Comparison of ENCODE assay signal across 10 mouse cellular contexts in genomic region chr11:43548657-43549435, GRCm38 (mm10). TPM values are rescaled to one million over a fixed set of nuclear protein-coding genes. Genes with fewer than 3 reads are reported as not detected.
DNase-seq lines count a peak whose midpoint lies in the region; ATAC-seq lines count a peak whose summit lies in the region.
"Had no signal": no experiment of that assay in that cellular context is flagged by ENCODE, and none has a peak within 500 bp of the region (broad histone marks: within the 10 kb centered on the region; RNA-seq: fewer than 3 reads in every experiment).

No protein-coding gene starts in this region.

- H3K27ac ChIP-seq in hindbrain, embryonic 15.5 days (replicated peaks): peak overlapping the region; percentile 44

- H3K9me3 ChIP-seq in hindbrain, embryonic 15.5 days: no peaks in the 10 kb centered on the region

- peak; percentile 23 to 26 for DNase-seq in heart, adult 18-20 months
- no peak for DNase-seq in heart, postnatal 4 days
- peak; percentile 32 for DNase-seq in brain, adult 2 months (ENCODE audit: low read depth, low spot score)
- peak; percentile 14 for DNase-seq in lung, postnatal 36 days
- no peak for DNase-seq in cerebellum, adult 8-10 months

- no peak for ATAC-seq in hindbrain, embryonic 15.5 days (ENCODE audit: low FRiP score, low read depth)
- ATAC-seq in erythroblast, adult 5-6 weeks (replicated peaks; ENCODE audit: low FRiP score, poor library complexity, severe bottlenecking): no peak
- ATAC-seq in CD4-positive, CD25-positive, alpha-beta regulatory T cell, adult 4 months: no peak

- H3K27me3 ChIP-seq in hindbrain, embryonic 15.5 days: no peaks in the 10 kb centered on the region

- no peak overlapping the region for H3K9ac ChIP-seq in hindbrain, embryonic 15.5 days

- no peaks in the 10 kb centered on the region for H3K36me3 ChIP-seq in hindbrain, embryonic 15.5 days

- no peak overlapping the region for H3K4me2 ChIP-seq in hindbrain, embryonic 15.5 days

- no peak overlapping the region for H3K4me3 ChIP-seq in hindbrain, embryonic 15.5 days

- peaks cover 26% of the 10 kb centered on the region for H3K4me1 ChIP-seq in hindbrain, embryonic 15.5 days (replicated peaks)

- 72% methylated on average over 12 of the region's 12 CpGs for WGBS in hindbrain, embryonic 15.5 days

RNA-seq across cellular contexts. Expression of gene Ccnjl, which starts 20.3 kb away (rescaled TPM):
- 1 to 10 TPM; 1.3 to 1.6 TPM for total RNA-seq in heart, adult 18-20 months (2021)
- total RNA-seq in heart, postnatal 4 days (2021): 10 to 100 TPM; 10.4 to 12.0 TPM
- polyA plus RNA-seq in hindbrain, embryonic 15.5 days (2015; fragmentation: Nextera tagmentation; extraction: Ambion mirVana): 12.3 and 13.2 TPM in 2 replicates
- total RNA-seq in erythroblast, adult 5-6 weeks (2015; ENCODE audit: low replicate concordance): not detected in 2 replicates
- total RNA-seq in erythroblast, adult 5-6 weeks (2017; ENCODE audit: low replicate concordance): 0.98 TPM in 1 of 2 replicates, not detected in the other
- polyA plus RNA-seq in CD4-positive, CD25-positive, alpha-beta regulatory T cell, adult 4 months (2017; shearing (Covaris generic)): under 1 TPM in 1 of 2 experiments, not detected in 1; 0.24 TPM

RNA-seq across cellular contexts. Expression of gene 4933415A04Rik, which starts 38.0 kb away (rescaled TPM):
- under 1 TPM; 0.20 to 0.36 TPM for total RNA-seq in heart, adult 18-20 months (2021)
- 1 to 10 TPM; 3.3 to 3.8 TPM for total RNA-seq in heart, postnatal 4 days (2021)
- 3.4 and 3.8 TPM in 2 replicates for polyA plus RNA-seq in hindbrain, embryonic 15.5 days (2015; fragmentation: Nextera tagmentation; extraction: Ambion mirVana)
- total RNA-seq in erythroblast, adult 5-6 weeks (2015; ENCODE audit: low replicate concordance): not detected in 2 replicates
- not detected in 2 replicates for total RNA-seq in erythroblast, adult 5-6 weeks (2017; ENCODE audit: low replicate concordance)
- not detected for polyA plus RNA-seq in CD4-positive, CD25-positive, alpha-beta regulatory T cell, adult 4 months (2017; shearing (Covaris generic))

RNA-seq across cellular contexts. Expression of gene Fabp6, which starts 52.5 kb away (rescaled TPM):
- total RNA-seq in heart, adult 18-20 months (2021): not detected
- total RNA-seq in heart, postnatal 4 days (2021): not detected
- polyA plus RNA-seq in hindbrain, embryonic 15.5 days (2015; fragmentation: Nextera tagmentation; extraction: Ambion mirVana): not detected in 2 replicates
- not detected in 2 replicates for total RNA-seq in erythroblast, adult 5-6 weeks (2015; ENCODE audit: low replicate concordance)
- not detected in 2 replicates for total RNA-seq in erythroblast, adult 5-6 weeks (2017; ENCODE audit: low replicate concordance)
- polyA plus RNA-seq in CD4-positive, CD25-positive, alpha-beta regulatory T cell, adult 4 months (2017; shearing (Covaris generic)): not detected
- polyA plus RNA-seq: C2C12; neural tube, embryonic 14.5 days had no signal

Comparison
In these comparisons a context has a peak if more than half of its experiments do, and no peak if none do; other contexts are left out.
1. DNase-seq: peak in heart, adult 18-20 months (2 of 2), brain, adult 2 months (single experiment) and lung, postnatal 36 days (single experiment); none in heart, postnatal 4 days (single experiment) and cerebellum, adult 8-10 months (single experiment).
2. RNA of gene Ccnjl, which starts 20.3 kb away (total RNA-seq): 10.4 to 12.0 TPM in heart, postnatal 4 days; 1.3 to 1.6 TPM in heart, adult 18-20 months and 0.98 TPM in erythroblast, adult 5-6 weeks; every median in the first group is over 4 times any median in the second.